Mouse (Mus musculus): Measurements from ENCODE around the gene Papolg. TPM values are rescaled to one million over a fixed set of nuclear protein-coding genes. Genes with fewer than 3 reads are reported as not detected.

The Papolg gene
- polyA plus RNA-seq, 1 experiment from 2014 or later = 25.7 TPM

GRCm38 (mm10) chr11:23856723-23857112 is 38.3 kb downstream of the Papolg start:
- Histone ChIP-seq H3K4me3 (ENCODE audit: low read depth, low read length) (no peak overlapping the region), H3K27ac (replicated peaks; ENCODE audit: low read depth, low read length) (no peak overlapping the region), H3K27me3 (ENCODE audit: control insufficient read depth, insufficient read depth, low read length) (no peaks in the 10 kb centered on the region), H3K9me3 (ENCODE audit: control insufficient read depth, low read length) (no peaks in the 10 kb centered on the region), H3K4me2 (ENCODE audit: low read depth, severe bottlenecking) (no peak overlapping the region), H3K9ac (ENCODE audit: low read length) (no peak overlapping the region), H3K36me3 (ENCODE audit: control insufficient read depth, insufficient read depth, low read length) (peaks cover 2% of the 10 kb centered on the region; the same call in 1 of the 2 replicates), H3K4me1 (ENCODE audit: control insufficient read depth, insufficient read depth, low read length) (no peaks in the 10 kb centered on the region)
- no peak for ATAC-seq (ENCODE audit: insufficient number of reproducible peaks, low FRiP score, low TSS enrichment, low read depth)
- DNase-seq (ENCODE audit: low spot score) = no peak
- whole genome bisulfite sequencing = 89% methylated on average over 4 of the region's 4 CpGs

DNA sequence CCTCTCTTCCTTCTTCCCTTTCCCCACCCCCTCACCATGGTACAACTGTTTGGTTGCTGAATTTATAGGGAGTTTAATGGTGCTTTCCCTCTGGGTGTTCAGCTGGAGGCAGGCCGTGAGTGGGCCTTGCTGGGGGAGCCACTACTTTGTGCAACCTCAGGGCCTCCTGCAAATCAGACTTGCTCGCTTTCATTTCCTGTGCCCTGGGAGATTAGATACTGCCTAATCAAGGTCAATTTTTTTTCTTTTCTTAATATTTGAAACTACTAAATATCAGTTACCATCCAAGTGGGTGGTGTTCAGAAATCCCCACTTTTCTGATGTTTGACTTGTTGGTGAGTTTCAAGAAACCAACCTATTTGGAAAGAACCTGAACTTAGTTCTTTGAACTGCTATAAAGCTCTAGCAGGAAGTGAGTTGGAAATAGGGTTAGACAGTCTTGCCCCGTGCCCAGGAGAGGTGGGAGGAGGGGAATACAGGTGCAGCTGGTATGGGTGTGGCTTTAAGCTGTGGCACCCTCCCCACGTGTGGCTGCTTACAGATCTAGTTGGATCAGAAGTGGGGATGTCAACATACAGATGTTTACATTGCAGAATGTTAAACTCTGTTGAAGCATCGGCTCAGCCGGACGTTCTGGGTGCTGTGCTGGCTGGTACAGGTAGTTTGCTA is 38.9 kb downstream of the Papolg start:
- Histone ChIP-seq H3K27me3 (ENCODE audit: control insufficient read depth, insufficient read depth, low read length) (no peaks in the 10 kb centered on the region), H3K4me3 (ENCODE audit: low read depth, low read length) (no peak overlapping the region), H3K27ac (replicated peaks; ENCODE audit: low read depth, low read length) (no peak overlapping the region), H3K4me2 (ENCODE audit: low read depth, severe bottlenecking) (no peak overlapping the region), H3K9me3 (ENCODE audit: control insufficient read depth, low read length) (no peaks in the 10 kb centered on the region), H3K9ac (ENCODE audit: low read length) (no peak overlapping the region), H3K4me1 (ENCODE audit: control insufficient read depth, insufficient read depth, low read length) (no peaks in the 10 kb centered on the region), H3K36me3 (ENCODE audit: control insufficient read depth, insufficient read depth, low read length) (peaks cover 2% of the 10 kb centered on the region; the same call in 1 of the 2 replicates)
- DNase-seq (ENCODE audit: low spot score) = no peak
- WGBS = 84% methylated on average over 7 of the region's 7 CpGs
- ATAC-seq (ENCODE audit: insufficient number of reproducible peaks, low FRiP score, low TSS enrichment, low read depth) = no peak

DNA sequence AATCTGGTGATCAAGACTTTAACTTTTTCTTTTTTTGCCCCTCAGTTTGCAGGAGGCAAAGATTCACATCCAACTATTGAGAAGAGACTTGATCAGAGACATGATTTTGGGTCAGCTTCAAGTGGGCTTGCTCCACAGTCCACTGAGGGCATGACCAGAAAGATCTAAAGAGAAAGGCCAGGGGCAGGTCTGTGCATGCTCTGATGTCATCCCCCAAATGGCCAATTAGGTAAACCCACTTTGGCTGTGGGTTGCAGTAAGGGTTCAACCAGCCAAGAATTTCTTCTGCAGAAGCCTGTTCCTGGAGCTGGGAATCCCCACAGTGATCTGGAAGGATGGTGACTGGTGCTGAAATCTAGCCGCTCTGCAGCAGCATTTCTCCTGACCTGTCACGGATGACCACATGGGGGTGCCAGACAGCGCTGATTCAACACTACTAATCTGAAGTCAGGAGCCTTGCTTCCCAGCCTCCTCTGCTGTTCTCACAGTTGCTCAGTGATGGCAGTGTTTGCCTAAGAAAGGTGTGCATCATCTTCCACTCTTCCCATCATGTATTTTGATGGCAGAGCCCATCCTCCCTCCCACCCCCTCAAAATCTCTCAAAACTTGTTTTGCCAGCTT is 39.8 kb downstream of the Papolg start:
- H3K9ac ChIP-seq (ENCODE audit: low read length) = no peak overlapping the region
- no peak overlapping the region for H3K27ac ChIP-seq (replicated peaks; ENCODE audit: low read depth, low read length)
- ATAC-seq (ENCODE audit: insufficient number of reproducible peaks, low FRiP score, low TSS enrichment, low read depth) (no peak), DNase-seq (ENCODE audit: low spot score) (peak; percentile 74)
- WGBS = 14% methylated on average over 3 of the region's 3 CpGs
- H3K27me3 ChIP-seq (ENCODE audit: control insufficient read depth, insufficient read depth, low read length) = no peaks in the 10 kb centered on the region
- H3K4me3 ChIP-seq (ENCODE audit: low read depth, low read length) = no peak overlapping the region
- H3K36me3 ChIP-seq (ENCODE audit: control insufficient read depth, insufficient read depth, low read length) = no peaks in the 10 kb centered on the region; the same call in 1 of the 2 replicates
- no peaks in the 10 kb centered on the region for H3K4me1 ChIP-seq (ENCODE audit: control insufficient read depth, insufficient read depth, low read length)
- no peaks in the 10 kb centered on the region for H3K9me3 ChIP-seq (ENCODE audit: control insufficient read depth, low read length)
- H3K4me2 ChIP-seq (ENCODE audit: low read depth, severe bottlenecking) = no peak overlapping the region

DNA sequence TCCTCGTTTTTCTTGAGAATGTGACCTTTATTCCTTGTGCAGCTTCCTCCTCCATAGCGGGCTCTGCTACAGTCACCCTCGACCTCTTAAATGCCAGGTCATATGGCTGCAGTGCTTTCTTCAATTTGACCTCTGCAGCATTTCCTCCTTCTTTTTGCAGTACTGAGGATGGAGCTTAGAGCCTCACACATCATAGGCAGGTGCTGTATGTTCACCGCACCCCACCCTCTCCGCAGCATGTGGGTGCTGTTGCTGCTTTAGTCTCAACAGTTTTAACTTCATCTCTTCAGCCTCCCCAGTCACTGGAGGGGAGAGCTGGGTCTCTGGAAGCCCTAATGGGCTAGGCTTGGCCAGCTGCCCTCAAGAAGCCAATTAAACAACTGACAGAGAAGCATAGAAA is 41.7 kb downstream of the Papolg start:
- DNase-seq (ENCODE audit: low spot score) = no peak
- 72% methylated on average over 5 of the region's 5 CpGs for WGBS

GRCm38 (mm10) chr11:23846016-23846815 is 48.8 kb downstream of the Papolg start:
- 73% methylated on average over 22 of the region's 22 CpGs for WGBS
- no peak overlapping the region for H3K4me2 ChIP-seq (ENCODE audit: low read depth, severe bottlenecking)
- no peak overlapping the region for H3K4me3 ChIP-seq (ENCODE audit: low read depth, low read length)
- peaks cover 9% of the 10 kb centered on the region for H3K4me1 ChIP-seq (ENCODE audit: control insufficient read depth, insufficient read depth, low read length)
- H3K36me3 ChIP-seq (ENCODE audit: control insufficient read depth, insufficient read depth, low read length) = no peaks in the 10 kb centered on the region
- no peaks in the 10 kb centered on the region for H3K9me3 ChIP-seq (ENCODE audit: control insufficient read depth, low read length)
- ATAC-seq (ENCODE audit: insufficient number of reproducible peaks, low FRiP score, low TSS enrichment, low read depth) = no peak
- DNase-seq (ENCODE audit: low spot score) = no peak
- no peak overlapping the region for H3K27ac ChIP-seq (replicated peaks; ENCODE audit: low read depth, low read length)
- H3K9ac ChIP-seq (ENCODE audit: low read length) = no peak overlapping the region
- no peaks in the 10 kb centered on the region for H3K27me3 ChIP-seq (ENCODE audit: control insufficient read depth, insufficient read depth, low read length)

More for the DNA sequence above, 41.7 kb downstream of the Papolg start:
- Histone ChIP-seq H3K4me2 (ENCODE audit: low read depth, severe bottlenecking) (no peak overlapping the region), H3K4me1 (ENCODE audit: control insufficient read depth, insufficient read depth, low read length) (no peaks in the 10 kb centered on the region), H3K4me3 (ENCODE audit: low read depth, low read length) (no peak overlapping the region), H3K27me3 (ENCODE audit: control insufficient read depth, insufficient read depth, low read length) (no peaks in the 10 kb centered on the region), H3K9me3 (ENCODE audit: control insufficient read depth, low read length) (no peaks in the 10 kb centered on the region), H3K36me3 (ENCODE audit: control insufficient read depth, insufficient read depth, low read length) (no peaks in the 10 kb centered on the region), H3K9ac (ENCODE audit: low read length) (no peak overlapping the region), H3K27ac (replicated peaks; ENCODE audit: low read depth, low read length) (no peak overlapping the region)
- no peak for ATAC-seq (ENCODE audit: insufficient number of reproducible peaks, low FRiP score, low TSS enrichment, low read depth)

- Histone ChIP-seq H3K27me3 (ENCODE audit: control insufficient read depth, insufficient read depth, low read length) (no peaks in the 10 kb centered on the region), H3K4me1 (ENCODE audit: control insufficient read depth, insufficient read depth, low read length) (no peaks in the 10 kb centered on the region), H3K9me3 (ENCODE audit: control insufficient read depth, low read length) (no peaks in the 10 kb centered on the region), H3K27ac (replicated peaks; ENCODE audit: low read depth, low read length) (no peak overlapping the region), H3K36me3 (ENCODE audit: control insufficient read depth, insufficient read depth, low read length) (no peaks in the 10 kb centered on the region), H3K9ac (ENCODE audit: low read length) (no peak overlapping the region), H3K4me3 (ENCODE audit: low read depth, low read length) (no peak overlapping the region), H3K4me2 (ENCODE audit: low read depth, severe bottlenecking) (no peak overlapping the region)
- WGBS = 81% methylated on average over 3 of the region's 3 CpGs
- ATAC-seq (ENCODE audit: insufficient number of reproducible peaks, low FRiP score, low TSS enrichment, low read depth) (no peak), DNase-seq (ENCODE audit: low spot score) (no peak)
These were observed 71.8 kb downstream of the Papolg start for GRCm38 (mm10) chr11:23823244-23823643.

- 89% methylated on average over 2 of the region's 2 CpGs for WGBS
These were observed 73.4 kb downstream of the Papolg start for GRCm38 (mm10) chr11:23821652-23822051.

DNA sequence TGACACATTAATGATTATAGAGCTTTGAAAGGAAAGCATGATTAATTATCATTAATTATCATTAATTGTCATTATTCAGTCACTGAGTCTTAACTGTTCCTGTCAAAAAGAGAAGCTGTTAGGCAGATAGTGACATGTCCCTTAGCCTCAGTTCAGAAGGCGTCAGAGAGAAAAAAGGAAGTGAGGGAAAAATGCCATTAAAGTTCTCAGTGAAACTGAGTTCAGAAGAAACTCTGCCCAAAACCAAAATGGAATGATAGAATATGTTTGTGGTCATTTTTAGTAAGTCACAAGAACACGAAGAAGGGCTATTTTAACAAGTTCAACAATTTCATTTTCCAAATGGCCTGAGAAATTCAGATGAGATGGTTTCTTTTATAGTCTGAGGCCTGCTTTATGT is 74.1 kb downstream of the Papolg start:
- 74% methylated on average over 2 of the region's 2 CpGs for WGBS
- no peak overlapping the region for H3K9ac ChIP-seq (ENCODE audit: low read length)
- no peaks in the 10 kb centered on the region for H3K9me3 ChIP-seq (ENCODE audit: control insufficient read depth, low read length)
- no peaks in the 10 kb centered on the region for H3K4me1 ChIP-seq (ENCODE audit: control insufficient read depth, insufficient read depth, low read length)
- DNase-seq (ENCODE audit: low spot score) (no peak), ATAC-seq (ENCODE audit: insufficient number of reproducible peaks, low FRiP score, low TSS enrichment, low read depth) (no peak)
- H3K4me3 ChIP-seq (ENCODE audit: low read depth, low read length) = no peak overlapping the region
- no peaks in the 10 kb centered on the region for H3K27me3 ChIP-seq (ENCODE audit: control insufficient read depth, insufficient read depth, low read length)
- no peak overlapping the region for H3K27ac ChIP-seq (replicated peaks; ENCODE audit: low read depth, low read length)
- no peak overlapping the region for H3K4me2 ChIP-seq (ENCODE audit: low read depth, severe bottlenecking)
- H3K36me3 ChIP-seq (ENCODE audit: control insufficient read depth, insufficient read depth, low read length) = no peaks in the 10 kb centered on the region

More at GRCm38 (mm10) chr11:23821652-23822051, 73.4 kb downstream of the Papolg start:
- ATAC-seq (ENCODE audit: insufficient number of reproducible peaks, low FRiP score, low TSS enrichment, low read depth) = no peak
- DNase-seq (ENCODE audit: low spot score) = no peak
- Histone ChIP-seq H3K27ac (replicated peaks; ENCODE audit: low read depth, low read length) (no peak overlapping the region), H3K9me3 (ENCODE audit: control insufficient read depth, low read length) (no peaks in the 10 kb centered on the region), H3K4me3 (ENCODE audit: low read depth, low read length) (no peak overlapping the region), H3K4me2 (ENCODE audit: low read depth, severe bottlenecking) (no peak overlapping the region), H3K4me1 (ENCODE audit: control insufficient read depth, insufficient read depth, low read length) (no peaks in the 10 kb centered on the region), H3K9ac (ENCODE audit: low read length) (no peak overlapping the region), H3K36me3 (ENCODE audit: control insufficient read depth, insufficient read depth, low read length) (no peaks in the 10 kb centered on the region), H3K27me3 (ENCODE audit: control insufficient read depth, insufficient read depth, low read length) (no peaks in the 10 kb centered on the region)
